Mouse (Mus musculus) adrenal gland (tissue): ENCODE data around the gene Ptpru.
"Not testable (repeated sequence)": the region's sequence is repeated elsewhere in the genome, so short reads cannot be mapped to it uniquely, and the experiment has no call there.

Experiments
- intact Hi-C: fragments of 180-260 bp; cut with DNase I; formaldehyde crosslinking; loops from one replicate; pipeline ENCODE4 v1.15.1; 2025

Ptpru gene

GRCm38 (mm10) chr4:131836891-131837491 is 1.1 kb downstream of the Ptpru start:
- intact Hi-C loops: loop anchor here (5.0 to 10.0 kb wide), 5 partner anchors 115 to 875 kb away; no protein-coding TSS in a partner anchor

- intact Hi-C loops: loop anchor here (5.0 to 10.0 kb wide), 5 partner anchors 114 to 874 kb away; no protein-coding TSS in a partner anchor
Observed at GRCm38 (mm10) chr4:131836351-131836881, 1.7 kb downstream of the Ptpru start.

- intact Hi-C loops: loop anchor here (10.0 kb wide), 2 partner anchors 349 to 429 kb away; no protein-coding TSS in a partner anchor
Observed at GRCm38 (mm10) chr4:131833971-131834609, 4.0 kb downstream of the Ptpru start.

DNA sequence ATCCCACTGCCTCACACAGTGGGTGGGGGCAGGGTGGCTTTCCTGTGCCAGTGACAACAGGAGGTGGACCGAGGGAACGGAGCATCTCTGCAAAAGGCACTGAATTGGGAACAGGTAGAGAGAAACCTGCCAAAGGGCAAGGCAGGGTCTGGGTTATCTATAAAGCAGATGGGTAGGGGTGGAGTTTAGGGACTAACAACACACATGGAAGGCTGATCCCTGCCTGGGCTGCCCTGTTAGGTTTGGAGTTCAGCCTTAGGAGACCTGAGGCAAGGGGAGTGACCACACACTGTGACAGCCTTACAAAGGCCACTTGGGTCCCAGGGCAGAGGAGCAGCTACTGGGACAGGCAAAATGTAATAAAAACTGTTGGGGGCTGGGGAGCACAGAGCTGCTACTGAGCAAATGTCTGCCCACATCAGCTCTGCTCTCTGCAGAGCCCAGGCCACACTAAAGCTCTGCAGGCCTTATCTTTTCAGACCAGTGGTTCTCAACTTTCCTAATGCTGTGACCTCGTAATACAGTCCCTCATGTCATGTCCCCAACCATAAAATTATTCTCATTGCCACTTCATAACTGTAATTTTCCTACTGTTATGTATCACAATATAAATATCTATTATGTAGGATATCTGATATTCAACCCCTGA is 5.2 kb downstream of the Ptpru start:
- intact Hi-C loops: loop anchor here (10.0 kb wide), 2 partner anchors 348 to 428 kb away; no protein-coding TSS in a partner anchor

DNA sequence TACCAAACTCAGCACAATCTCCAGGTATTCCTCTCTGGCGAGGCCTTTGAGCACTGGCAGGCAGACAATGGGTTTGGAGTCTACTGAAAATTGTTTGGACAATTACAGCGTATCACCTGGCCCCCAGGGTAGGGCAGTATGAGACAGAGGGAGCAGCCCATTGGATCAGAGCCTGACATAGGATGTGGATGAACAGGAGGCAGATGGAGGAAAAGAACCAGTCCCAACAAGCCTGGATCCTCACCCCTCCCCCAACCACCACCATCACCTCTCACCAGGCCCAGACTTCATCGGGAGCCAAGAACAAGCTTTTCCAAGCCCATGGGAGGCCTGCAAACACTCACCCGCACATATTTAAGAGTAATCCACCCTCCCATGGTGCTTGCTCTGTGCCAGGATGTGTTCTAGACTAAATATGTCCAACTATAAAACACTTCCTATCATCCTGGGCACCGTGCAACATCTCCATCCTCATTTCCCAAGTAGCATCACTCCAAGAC is 6.5 kb downstream of the Ptpru start:
- intact Hi-C loops: loop anchor here (10.0 kb wide), 2 partner anchors 347 to 427 kb away; no protein-coding TSS in a partner anchor

DNA sequence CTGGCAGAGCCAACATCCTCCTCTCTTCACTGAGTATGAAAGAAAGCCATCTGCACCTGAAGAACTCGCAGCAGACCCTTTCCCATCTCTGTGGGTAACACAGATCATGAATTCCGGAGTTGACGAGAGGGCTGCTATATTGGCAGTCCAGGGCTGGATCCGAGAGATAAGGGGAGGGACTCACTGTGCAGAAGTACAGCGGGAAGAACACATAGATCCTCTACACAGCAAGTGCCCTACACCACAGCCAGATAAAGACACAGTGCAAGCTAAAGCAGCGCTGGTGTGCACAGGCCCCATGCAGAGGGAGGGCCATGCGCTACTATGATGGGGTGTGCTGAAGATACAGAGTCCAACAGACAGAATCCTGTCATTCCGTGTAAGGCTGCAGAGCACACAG is 9.0 kb downstream of the Ptpru start:
- intact Hi-C loops: no loop called here

GRCm38 (mm10) chr4:131826905-131827304 is 11.2 kb downstream of the Ptpru start:
- intact Hi-C loops: no loop called here

DNA sequence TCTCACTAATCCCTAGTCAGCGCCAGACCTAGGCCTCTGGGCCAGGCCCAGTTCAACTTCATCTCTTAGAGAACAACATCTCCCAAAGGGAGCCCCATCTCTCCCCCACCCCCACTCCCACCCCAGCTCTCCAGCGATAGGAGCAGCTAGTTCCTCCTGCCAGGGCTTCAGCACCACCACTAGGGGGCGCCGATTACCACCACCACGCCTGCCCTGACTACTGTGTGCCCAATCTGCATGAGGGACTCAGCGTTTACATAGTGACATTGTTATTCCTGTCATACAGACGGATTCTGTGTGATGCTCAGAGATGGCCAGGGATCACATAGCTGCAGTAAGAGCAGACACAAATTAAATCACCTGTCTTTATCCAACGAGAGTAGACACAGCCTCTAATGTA is 12.3 kb downstream of the Ptpru start:
- intact Hi-C loops: no loop called here

DNA sequence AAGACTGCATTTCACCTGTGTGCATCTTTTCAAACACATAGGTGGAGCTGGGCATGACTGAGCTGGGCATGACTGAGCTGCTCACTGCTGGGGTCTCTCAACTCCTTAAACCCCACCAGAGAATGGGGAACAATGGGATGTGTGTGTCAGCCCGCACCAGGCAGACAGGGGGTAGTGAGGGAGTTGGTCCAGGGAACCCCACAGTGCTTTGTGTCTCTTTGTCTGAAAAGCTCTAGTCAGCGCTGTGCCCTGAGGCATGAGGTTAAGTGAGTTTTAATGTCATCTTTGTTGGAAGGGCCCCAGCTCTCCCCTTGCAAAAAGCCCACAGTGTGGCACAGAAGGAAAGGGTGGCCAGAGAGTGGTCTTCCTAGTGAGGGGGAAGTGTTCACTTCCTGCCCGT is 13.1 kb downstream of the Ptpru start:
- intact Hi-C loops: no loop called here

- intact Hi-C loops: no loop called here
Observed at GRCm38 (mm10) chr4:131822583-131822982, 15.5 kb downstream of the Ptpru start.

- intact Hi-C loops: no loop called here
Observed at GRCm38 (mm10) chr4:131821161-131821731, 16.8 kb downstream of the Ptpru start.

- intact Hi-C loops: no loop called here
Observed at GRCm38 (mm10) chr4:131818926-131819325, 19.2 kb downstream of the Ptpru start.

- intact Hi-C loops: no loop called here
Observed at GRCm38 (mm10) chr4:131815774-131816173, 22.3 kb downstream of the Ptpru start.

- intact Hi-C loops: no loop called here
Observed at GRCm38 (mm10) chr4:131814869-131815268, 23.2 kb downstream of the Ptpru start.

- intact Hi-C loops: no loop called here
Observed at GRCm38 (mm10) chr4:131813798-131814197, 24.3 kb downstream of the Ptpru start.

- intact Hi-C loops: no loop called here
Observed at GRCm38 (mm10) chr4:131812458-131812857, 25.6 kb downstream of the Ptpru start.

DNA sequence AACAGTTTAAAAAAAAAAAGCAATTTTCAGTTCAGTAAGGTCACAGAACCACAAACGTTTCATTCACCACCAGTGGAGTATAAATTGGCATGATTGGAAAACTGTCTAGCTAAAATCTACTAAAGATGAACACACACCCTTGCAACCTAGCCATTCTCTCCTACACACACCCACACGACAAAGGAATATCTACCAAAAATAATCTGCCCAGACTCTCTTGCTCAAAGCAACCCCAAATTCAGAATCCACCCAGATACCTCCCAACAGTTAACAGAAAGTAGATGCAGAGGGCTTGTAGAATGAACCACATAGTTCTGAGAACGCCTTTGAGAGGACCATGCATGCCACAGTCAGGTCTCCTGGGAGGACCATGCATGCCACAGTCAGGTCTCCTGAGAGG is 32.8 kb downstream of the Ptpru start:
- intact Hi-C loops: no loop called here

- intact Hi-C loops: not testable (repeated sequence)
Observed at GRCm38 (mm10) chr4:131804732-131805131, 33.4 kb downstream of the Ptpru start.

DNA sequence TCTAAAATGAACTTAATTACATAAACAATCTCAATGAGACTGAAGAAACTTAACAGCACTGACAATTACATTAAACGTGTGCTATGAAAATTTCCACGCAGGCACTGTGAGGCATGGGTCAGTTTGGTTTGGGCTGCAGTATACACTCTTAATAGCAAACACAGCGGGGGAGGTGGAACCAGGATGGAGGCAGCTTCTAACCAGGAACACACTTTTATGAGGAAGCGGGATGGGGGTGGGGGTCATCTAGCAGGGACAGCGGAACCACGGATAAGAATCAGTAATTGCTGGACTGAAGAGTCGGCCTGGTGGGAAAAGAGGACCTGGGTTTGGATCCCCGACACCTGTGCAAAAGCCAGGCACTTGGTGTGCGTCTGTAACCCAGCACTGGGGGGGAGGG is 34.2 kb downstream of the Ptpru start:
- intact Hi-C loops: no loop called here

DNA sequence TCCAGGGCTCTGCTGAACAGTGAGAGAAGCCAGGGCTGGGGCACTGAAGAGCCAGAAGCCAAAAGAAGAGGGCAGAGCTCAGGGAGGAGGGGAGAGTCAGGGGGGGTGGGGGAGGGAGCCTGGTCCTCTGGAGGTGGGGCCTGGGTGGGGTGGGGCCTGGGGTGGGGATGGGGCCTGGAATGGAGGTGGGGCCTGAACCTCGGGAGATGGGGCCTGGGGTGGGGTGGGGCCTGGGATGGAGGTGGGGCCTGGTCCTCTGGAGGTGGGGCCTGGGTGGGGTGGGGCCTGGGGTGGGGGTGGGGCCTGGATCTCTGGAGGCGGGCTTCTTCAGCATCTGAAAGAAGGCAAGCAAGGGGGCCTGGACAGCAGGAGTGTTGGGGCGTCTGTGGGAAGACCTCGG is 39.1 kb downstream of the Ptpru start:
- intact Hi-C loops: no loop called here

DNA sequence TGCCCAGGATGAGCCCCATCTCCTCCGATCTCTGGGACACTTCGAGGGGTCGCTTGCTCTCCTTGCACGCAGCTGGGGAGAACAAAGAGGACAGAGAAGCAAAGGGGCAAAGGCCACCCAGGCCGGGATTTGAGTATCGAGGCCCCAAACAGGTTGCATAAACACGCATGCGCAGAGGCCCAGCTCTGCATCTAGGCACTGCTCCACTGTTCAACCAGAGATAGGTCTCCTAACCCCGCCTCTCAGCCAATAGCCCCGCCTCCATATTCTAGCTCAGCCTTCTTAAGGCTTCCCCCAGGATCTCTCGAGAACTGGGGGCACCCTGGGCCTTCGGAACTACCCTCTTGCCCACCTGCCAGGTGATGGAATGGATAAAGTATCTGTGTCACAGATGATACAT is 40.2 kb downstream of the Ptpru start:
- intact Hi-C loops: no loop called here

DNA sequence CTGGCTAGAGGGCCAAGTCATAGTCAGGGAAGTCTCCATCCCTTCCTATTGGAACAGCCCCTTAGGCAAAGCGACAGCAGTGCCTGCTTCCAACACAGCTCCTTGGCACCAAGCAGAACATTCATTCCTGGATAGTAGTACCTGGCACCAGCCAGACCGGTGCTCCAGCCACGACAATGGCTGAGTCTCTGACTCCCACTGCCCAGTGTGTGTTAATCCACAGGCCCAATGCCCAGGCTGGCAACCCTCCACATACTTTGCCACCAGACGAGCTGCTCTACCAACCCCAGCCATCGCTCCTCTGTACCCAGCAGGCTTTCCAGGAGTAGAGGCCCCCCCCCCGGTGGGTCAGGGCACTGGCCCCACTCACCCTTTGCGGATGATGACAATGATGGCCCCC is 40.6 kb downstream of the Ptpru start:
- intact Hi-C loops: no loop called here
